Mouse (Mus musculus) frontal cortex, adult 2 months (tissue): ENCODE data around the gene Gm20661. TPM values are rescaled to one million over a fixed set of nuclear protein-coding genes. Genes with fewer than 3 reads are reported as not detected.
A peak's percentile ranks its signal among the peaks of the same experiment; 100 is the strongest.

Source experiments
- DNase-seq, 2 experiments: peaks; one replicate each; pipeline ENCODE4 v3.0.0; 2022; ENCODE audit warnings: low spot score in 1 of 2; ENCODE audit errors: extremely low spot score in 1 of 2
- polyA plus RNA-seq: library from polyadenylated mRNA; depleted of rRNA; stranded (reverse); fragments of >200 nt; gene quantifications from 2 replicates; pipeline ENCODE4 v1.2.3, GENCODE M21; 2012

The Gm20661 gene
- polyA plus RNA-seq, 1 experiment, result 0.18 TPM

- no peak for DNase-seq
These were observed 16.2 kb upstream of the Gm20661 start for GRCm38 (mm10) chr9:107966676-107967075.

DNA sequence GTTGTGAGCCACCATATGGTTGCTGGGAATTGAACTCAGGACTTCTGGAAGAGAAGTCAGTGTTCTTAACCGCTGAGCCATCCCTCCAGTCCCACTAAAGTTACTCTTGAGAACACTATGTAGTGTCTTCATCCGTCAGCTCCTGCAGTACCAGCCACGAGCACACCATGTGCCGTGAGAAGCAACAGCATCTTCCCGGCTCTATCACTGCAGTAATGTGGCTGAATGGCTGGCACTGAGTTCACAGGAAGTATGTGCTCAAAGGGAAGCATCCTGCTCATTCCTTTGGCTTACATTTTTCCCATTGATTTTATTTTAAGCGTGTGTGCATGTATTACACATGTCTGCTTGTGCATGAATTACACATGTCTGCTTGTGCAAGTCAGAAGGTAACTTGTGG lies 15.4 kb upstream of the Gm20661 start:
- DNase-seq, result no peak

GRCm38 (mm10) chr9:107968531-107968930 lies 14.3 kb upstream of the Gm20661 start:
- DNase-seq, result no peak

- no peak for DNase-seq
These were observed 12.5 kb upstream of the Gm20661 start for GRCm38 (mm10) chr9:107970311-107970710.

DNA sequence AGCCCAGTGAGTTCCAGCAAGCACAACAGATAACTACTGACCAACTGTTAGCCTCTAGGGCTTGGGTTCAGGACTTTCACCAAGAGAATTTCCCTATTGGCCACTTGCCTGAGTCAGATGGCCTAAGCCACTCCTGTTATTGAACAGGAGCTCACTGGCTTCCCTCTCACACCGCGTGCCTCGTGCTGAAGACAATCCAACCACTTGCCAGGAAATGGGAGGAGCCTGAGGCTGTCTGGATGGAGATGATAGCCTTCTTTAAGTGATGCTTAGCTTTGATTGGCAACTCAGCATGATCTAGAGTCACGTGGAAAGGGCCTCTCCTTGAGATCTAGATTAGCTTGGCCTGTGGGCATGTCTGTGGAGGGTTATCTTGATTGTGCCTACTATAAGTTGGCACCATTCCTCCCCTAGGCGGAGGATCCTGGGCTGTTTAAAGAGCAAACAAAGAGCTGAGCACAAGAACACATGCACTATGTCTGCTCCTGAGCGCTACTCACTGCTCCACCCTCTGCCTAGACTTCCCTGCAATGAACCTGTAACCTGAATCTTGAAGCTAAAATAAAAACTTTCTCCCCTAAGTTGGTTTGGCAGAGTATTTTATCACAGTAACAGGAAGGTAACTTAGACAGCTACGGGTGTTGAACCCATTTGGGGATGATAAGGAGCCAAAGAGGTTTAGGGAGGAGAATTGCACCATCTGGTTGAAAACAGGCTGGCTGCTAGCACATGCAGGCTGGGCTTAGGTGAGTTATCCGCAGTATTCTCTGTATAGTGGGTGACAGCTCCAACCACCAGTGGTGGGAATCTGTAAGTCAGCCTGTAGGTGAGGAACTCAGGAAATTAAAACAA lies 10.9 kb upstream of the Gm20661 start:
- no peak for DNase-seq

DNA sequence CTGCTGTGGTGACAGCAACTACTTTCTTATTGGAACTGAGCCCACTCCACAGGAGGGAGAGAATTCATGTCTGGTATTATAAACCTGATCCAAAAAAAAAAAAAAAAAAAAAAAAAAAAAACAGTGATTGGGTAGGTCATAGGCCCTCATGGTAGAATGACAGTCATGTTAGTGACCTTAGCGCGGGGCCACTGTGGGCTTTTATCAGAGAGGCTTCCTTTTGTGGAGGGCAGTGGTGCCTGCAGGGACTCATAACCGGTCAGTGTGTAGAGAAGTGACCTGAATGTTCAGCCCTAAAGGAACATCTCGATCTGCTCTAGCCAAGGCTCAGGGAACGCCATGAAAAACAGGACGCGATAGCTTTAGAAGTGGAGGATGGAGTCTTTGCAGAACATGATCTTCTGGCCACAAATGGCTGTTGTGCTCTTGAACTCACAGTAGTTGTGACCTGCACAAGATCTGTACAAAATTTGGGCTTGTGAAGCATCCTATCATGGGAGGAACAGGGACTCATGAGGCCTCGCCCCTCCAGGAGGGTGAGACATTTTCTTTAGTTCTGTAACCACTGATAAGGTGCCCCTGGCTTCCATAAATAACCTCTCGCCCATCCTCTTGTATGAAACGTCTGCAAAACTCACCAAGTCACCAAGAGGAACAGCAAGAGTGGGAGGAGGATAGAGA lies 8.2 kb upstream of the Gm20661 start:
- DNase-seq, result no peak

GRCm38 (mm10) chr9:107975399-107976386 lies 7.2 kb upstream of the Gm20661 start, which contains the start of gene Uba7:
Uba7 (plus strand) TSS chr9:107975505.
- DNase-seq, result no peak

DNA sequence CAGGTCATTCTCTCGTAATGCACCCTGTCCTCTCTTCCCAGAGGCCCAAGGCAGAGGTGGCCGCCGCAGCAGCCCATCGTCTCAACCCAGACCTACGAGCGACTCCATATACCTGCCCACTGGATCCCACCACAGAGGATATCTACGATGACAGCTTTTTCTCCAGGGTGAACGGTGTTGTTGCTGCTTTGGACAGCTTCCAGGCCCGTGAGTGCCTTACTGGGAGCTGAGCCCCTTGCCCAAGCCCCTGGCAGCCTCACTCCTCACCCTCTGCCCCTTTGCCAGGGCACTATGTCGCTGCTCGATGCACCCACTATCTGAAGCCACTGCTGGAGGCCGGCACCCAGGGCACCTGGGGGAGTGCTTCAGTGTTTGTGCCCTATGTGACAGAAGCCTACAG lies 4.0 kb upstream of the Gm20661 start:
- no peak for DNase-seq

DNA sequence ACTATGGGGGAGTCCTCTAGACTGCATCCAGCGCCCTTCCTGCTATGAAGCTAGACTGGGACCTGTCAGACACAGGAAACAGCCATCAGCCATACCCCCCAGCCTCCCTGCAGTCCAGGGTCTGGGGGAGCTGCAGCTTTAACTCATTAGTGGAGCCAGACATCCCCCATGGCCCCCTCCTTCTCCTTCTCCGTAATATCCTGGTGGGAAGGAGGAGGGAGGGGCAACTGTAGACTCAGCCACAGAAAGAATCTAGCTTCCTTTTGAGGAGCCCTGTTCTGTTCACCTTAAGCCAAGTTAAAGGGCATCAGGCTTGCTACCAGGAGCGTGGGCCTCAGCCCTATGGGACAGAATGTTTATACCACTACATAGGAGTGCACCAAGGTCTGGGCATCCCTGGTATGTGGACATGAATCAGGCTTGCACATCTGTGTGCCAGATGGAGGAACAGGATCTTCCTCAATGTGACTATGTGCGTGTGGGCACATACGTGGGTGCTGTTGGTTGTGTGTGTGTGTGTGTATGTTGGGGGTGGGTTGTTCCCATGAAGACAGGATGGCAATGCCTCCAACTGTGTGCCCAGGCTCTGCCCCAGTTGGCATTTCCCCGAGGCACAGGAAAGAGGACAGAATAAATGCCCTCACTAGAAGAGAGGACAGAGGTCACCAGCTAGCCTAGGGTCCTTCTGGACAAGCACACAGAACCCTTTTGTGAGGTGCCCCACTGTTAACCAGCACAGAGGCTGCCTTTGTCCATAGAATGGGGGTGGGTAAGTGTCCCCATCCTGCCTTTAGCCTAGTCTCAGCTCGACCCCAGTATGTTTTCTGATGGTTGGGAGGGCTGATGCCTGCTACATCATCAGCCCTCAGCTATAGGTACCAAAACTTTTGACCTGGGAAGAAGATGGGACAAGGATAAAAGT lies 913 bp upstream of the Gm20661 start:
- peak in 1 of 2 experiments; percentile 60 for DNase-seq

- DNase-seq, result no peak
These were observed 598 bp downstream of the Gm20661 start for GRCm38 (mm10) chr9:107983421-107983890.

DNA sequence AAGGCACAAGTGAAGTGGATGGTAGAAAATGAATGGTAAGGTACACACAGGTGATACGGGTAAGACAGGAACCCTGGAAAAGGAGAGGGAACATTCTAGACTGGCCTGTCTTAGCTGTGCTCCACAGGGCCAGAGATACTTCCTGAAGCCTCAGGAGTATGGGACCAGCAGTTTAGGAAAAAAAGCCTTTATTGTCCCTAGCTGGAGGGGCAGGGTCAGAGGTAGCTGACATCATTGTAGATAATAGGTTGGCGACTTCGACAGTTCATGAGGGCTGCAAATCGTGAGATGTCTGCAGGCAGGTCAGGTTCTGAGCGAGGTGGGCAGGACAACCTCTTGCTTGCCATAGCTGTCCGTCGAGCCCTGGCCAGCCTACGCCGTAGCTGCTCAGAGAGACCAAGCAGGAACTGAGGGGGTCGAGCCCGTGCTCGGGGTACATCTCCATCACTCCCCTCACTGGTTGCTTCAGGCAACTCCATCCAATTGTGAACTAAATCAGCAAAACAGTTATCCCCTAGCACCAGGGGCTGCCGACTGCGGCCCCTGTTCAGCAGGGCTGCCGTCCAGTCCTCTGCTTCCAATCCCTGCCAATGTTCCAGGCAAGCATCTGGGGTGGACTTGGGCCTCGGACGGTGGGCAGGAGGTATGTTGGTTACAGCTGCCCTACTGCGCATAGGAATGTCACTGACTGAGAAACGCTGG lies 1.3 kb downstream of the Gm20661 start:
- no peak for DNase-seq

DNA sequence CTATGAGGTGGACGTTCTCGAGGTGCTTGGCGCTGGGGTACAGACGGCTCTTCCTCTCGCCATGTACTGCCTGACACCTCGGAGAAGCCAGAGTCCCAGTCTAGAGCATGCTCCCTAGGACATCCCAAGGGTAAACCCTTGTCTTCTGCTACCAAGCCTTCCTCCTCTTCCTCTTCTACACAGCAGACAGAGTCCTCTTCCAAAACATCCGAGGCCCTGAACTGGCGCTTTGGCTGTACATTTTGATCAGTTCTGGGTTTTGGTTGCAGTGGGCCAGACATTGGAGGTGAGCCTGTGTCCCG lies 1.8 kb downstream of the Gm20661 start:
- DNase-seq, result no peak

- peak; percentile 49 to 82 for DNase-seq
These were observed 2.6 kb downstream of the Gm20661 start, which contains the start of gene Inka1 for GRCm38 (mm10) chr9:107985131-107986119. Inka1 (minus strand) TSS chr9:107985879.

DNA sequence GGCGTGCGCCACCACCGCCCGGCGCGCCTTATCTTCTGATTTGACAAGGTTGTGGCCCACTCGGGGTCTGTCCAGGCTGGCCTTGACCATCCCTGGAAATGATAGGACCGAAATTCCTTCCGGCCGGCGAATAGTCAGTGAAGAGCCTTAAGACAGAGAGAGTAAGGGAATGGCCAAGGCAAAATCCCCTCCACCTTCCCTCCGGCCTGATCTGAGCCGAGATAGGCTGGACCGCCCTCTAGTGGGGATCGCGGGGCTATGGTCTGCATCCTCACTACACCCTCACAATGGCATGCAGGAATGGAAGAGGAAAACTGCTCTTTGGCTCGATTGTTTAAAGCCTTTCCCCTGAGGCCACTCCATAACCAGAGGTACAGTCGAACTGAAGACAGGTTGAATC lies 3.5 kb downstream of the Gm20661 start:
- DNase-seq, result peak in 1 of 2 experiments; percentile 82

DNA sequence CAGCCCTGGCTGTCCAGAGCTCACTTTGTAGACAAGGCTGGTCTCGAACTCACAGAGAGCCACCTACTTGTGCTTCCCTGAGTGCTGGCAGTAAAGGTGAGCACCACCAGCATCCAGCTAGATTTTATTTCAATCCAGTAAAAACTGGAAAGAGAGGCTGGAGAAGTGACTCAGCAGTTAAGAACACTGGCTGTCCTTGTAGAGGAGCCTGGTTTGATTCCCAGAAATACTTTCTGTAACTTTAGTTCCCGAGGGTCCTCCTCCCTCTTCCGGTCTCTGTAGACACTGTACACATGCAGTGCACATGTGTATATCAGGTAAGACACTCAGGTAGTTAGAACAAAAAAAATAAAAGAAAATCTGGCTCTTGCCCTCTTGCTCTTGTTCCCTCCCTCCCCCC lies 5.1 kb downstream of the Gm20661 start:
- DNase-seq, result no peak

GRCm38 (mm10) chr9:107992197-107992596 lies 9.3 kb downstream of the Gm20661 start, which contains the start of gene Cdhr4:
Cdhr4 (plus strand) TSS chr9:107992497.
- DNase-seq, result no peak

DNA sequence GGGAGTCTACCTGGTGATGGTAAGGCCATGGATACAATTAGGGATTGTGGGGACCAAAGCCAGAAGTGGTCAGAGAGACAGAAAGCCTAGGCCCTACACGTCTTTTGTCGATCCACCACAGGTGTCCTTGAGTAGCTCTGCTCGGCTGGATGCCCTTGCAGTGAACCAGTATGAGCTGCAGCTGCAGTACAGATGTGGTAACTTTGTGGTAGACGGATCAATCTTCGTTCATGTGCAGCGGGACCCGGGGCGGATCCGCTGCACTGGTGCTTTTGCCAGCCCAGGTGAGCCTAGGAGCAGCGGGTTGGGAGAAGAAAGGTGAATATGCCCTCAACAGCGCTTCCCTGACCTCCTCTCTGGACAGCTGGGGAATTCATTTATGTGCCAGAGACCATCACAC lies 10.2 kb downstream of the Gm20661 start:
- no peak for DNase-seq

DNA sequence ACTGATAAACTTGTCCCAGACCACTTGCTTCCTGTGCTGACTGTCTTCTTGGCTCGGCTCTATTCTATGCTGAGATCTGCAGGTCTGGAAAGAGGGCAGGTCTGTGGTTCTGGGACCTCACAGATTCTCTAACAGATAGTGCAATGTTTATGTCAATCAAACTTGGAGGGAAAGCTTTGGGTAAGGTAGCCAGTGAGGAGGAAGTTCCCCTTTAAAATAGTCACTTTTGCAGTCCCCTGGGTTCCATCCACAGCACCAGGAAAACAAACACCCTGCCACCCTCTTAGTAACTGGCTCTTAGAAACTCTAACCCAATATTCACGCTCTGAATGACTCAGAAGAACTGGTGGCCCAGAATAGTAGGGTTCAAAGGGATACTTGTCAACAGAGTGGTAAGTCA lies 11.6 kb downstream of the Gm20661 start:
- DNase-seq, result no peak
